Mouse (Mus musculus) spleen, postnatal 36 days (tissue): Measurements from ENCODE around the gene Arhgef25.
"Not testable (repeated sequence)": the region's sequence is repeated elsewhere in the genome, so short reads cannot be mapped to it uniquely, and the experiment has no call there.

ENCODE experiments used
- DNase-seq, 2 experiments: peaks; one replicate each; pipeline ENCODE4 v3.0.0; 2022; ENCODE audit warnings: low spot score in 2 of 2, mixed read lengths in 1 of 2

The Arhgef25 gene

DNA sequence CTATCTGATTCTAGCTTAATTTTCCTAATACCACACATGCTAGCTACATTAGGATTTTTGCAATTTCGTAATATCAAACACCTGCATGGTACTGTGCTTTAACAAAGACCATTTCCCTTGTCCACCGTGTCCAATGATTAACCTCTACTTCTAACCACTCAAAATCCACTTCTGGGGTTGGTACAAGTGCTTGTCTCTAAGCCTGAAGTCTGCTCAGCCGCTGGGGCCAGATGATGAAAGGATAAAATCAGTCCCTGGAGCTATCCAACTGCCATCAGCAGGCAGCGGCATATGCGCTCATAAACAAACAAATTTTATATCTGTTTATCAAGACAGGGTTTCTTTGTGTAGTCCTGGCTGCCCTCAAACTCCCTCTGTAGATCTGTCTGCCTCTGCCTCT, 14.7 kb upstream of the Arhgef25 start:
- DNase-seq, result no peak

GRCm38 (mm10) chr10:127203106-127203505, 13.2 kb upstream of the Arhgef25 start:
- no peak for DNase-seq

GRCm38 (mm10) chr10:127200279-127200678, 10.4 kb upstream of the Arhgef25 start:
- no peak for DNase-seq

DNA sequence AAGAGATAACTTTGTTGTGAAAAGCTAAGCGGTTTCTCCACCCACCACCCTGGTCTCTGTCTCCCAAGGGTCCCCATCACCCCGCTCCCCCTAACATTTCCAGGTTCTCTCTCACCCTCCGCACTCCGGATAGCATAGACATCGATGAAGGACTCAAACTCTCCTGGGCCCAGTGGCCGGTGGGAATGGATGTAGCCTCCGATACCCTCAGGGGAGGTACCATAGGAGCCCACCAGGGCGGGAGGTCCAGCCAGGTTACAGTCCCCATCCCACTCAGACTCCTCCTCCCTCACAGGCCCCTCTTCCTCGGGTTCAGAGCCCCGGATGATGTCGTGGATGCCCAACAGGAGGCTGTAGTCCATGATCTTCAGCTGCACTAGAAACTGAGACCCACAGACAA, 9.6 kb upstream of the Arhgef25 start:
- DNase-seq, result no peak

DNA sequence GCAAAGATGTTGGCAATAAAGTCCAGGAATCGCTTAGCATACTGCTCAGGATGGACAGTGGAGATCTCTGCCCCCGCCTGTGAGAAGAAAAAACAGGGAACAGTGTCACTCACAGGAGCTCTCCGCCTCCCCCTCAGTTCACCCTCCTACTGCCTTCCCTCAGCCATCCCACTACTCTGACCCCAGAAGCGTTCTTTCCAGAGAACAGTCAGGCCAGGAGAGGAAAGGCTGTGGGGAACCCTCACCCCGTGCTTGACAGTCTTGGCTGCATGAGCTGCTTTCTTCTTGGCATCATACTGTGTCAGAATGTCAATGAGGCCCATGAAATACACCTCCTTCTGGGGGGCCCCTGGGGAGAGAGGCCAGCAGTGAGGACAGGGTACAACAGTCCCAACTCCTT, 9.2 kb upstream of the Arhgef25 start:
- DNase-seq, result no peak

DNA sequence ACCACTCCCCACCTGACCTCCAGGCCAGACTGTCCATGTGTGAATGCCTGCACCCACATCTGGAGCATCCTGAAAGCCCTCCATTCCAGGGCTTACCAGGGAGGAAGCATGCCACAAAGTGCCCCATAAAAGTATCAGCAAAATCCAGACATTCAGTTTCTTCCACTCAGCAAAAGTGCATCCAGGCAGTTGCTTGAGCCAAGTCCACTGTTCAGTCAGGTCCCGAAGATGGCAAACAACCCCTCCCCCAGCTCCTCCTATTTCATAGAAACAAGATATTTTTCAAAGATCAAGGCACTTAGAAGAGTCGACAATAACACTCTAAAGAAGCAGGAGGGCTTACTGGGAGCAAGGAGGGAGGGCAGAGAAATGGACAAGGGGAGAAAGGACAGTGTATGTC, 8.6 kb upstream of the Arhgef25 start:
- DNase-seq, result no peak

DNA sequence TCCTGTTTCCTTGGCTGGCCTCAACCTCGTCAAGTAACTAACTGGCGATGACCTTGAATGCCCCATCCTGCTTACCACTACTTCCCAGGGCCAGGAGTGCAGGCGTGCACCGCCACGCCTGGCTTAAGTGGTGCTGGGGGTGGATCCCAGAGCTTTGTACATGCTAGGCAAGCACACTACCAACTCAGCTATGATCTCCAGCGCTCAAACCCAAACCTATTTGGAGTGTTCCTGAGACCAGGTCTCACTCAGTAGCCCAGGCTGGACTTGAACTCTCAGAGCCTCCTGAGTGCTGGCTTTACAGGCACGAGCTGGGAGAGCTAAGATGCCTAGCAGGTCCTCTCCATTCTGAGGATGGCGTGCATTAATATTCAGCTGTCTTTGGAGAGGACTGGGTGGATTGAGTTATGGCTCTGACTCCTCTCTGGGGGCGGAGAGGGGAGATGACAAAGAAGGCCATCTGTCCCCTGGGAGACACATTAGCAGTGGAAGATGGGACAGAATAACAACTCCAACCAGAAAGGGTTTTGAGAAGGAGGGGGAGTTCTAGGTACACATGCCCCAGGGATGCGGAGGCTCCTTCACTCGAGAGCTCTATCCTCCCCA, 7.7 kb upstream of the Arhgef25 start:
- no peak for DNase-seq

DNA sequence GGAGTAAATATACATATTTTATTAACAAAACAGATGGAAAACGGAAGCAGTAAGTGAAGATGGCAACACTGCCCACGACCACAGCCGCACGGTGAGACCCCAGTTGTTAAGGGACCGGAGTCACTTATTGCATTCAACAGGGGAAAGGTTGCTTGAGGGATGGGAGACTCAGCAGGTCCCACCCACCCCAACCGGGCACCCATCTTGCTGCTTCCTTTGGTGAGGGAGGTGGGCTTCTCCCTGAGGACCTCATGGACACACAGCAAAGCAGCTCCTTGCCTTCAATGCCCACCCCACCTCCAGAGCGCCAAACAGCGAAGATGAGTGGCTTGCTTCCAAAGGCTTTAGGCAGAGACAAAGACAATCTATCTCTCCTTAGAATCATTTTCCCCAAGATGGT, 7.2 kb upstream of the Arhgef25 start:
- no peak for DNase-seq

- DNase-seq, result no peak
Observed at GRCm38 (mm10) chr10:127196392-127196791, 6.5 kb upstream of the Arhgef25 start.

DNA sequence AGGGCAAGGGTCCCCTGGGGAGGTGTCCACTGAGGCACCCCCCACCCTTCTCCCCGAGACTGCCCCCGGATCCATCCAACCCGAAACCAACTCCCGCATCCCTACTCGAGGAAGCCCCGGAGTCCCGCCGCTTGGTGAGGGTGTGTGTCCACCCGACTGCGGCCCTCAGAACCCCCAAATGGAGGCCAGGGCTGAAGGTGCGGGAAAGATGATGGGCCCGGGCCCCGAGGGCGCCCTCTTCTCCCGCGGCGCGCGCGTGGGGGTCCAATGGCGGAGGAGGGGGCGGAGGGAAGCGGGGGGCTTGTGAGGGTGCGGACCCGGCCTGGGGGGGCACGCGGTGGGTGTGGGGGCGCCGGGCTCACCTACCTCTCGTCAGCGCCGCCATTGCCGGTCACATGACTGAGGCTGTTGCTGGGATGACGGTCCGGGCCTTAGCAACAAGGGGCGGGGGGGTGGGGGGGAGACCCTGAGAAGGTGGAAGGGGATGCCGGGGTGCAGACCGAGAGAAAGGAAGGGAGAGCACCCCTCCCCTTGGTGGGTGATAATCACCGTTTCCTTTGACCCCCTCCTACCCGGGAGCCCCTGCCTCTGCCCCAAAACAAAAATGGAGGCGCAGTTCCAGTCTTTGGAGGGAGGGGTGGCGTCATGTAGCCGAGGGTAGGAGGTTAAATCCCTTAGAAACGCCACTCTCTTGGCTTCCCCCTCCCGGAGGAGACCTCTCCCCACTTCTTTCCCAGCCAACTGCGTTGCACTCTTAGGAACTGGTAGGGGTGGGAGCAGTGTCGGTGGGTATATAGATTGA, 5.6 kb upstream of the Arhgef25 start, which contains the start of gene Dtx3:
TSS of gene Dtx3 (minus strand) at position 401 of the 802 bp plus-strand sequence.
- no peak for DNase-seq

GRCm38 (mm10) chr10:127194428-127195327, 4.8 kb upstream of the Arhgef25 start:
- no peak for DNase-seq

- no peak for DNase-seq
Observed at GRCm38 (mm10) chr10:127193011-127193410, 3.1 kb upstream of the Arhgef25 start.

- DNase-seq, result not testable (repeated sequence)
Observed at GRCm38 (mm10) chr10:127192057-127192328, 2.1 kb upstream of the Arhgef25 start.

DNA sequence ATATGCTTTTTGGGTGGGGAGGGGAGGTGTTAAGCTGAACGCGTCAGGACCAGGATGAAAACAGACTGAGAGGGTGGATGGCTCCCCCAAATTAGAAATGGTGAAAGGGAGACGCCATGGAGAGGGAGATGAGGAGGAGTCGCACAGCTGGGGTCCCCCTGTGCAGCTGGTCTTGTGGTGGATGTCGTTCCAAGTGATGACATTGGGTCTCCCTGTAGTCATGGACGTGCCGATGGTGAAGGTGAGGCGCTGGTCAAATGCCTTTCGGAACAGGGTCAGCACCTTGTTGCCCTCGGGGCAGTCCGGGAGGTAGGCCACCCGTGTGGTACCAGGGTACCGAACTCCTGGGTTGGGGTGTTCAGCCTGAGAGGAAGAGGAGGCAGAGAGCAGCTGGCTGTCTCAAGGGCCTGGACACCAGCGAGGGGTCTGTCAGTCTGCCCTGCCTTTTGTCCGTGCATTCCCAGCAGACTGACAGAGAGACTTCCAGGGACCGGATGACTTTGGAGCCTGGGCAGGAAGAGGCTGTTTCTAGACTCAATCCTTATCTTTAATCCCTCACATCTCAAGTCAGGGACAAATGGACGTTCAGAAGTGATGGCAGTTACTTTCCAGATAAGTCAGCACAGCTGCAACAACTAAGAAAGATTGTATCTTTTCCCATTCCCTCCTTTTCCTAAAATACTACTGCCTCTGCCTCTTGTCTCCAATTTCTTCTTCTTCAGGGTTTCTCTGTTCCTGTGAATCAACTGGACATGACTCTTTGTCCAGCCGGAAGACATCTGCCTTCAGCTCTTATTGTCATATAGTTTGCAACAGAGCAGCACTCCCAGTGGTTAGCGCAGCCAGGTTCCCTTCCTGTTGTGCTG, 1.5 kb upstream of the Arhgef25 start:
- DNase-seq, result no peak

GRCm38 (mm10) chr10:127190398-127191190, 711 bp upstream of the Arhgef25 start:
- no peak for DNase-seq

DNA sequence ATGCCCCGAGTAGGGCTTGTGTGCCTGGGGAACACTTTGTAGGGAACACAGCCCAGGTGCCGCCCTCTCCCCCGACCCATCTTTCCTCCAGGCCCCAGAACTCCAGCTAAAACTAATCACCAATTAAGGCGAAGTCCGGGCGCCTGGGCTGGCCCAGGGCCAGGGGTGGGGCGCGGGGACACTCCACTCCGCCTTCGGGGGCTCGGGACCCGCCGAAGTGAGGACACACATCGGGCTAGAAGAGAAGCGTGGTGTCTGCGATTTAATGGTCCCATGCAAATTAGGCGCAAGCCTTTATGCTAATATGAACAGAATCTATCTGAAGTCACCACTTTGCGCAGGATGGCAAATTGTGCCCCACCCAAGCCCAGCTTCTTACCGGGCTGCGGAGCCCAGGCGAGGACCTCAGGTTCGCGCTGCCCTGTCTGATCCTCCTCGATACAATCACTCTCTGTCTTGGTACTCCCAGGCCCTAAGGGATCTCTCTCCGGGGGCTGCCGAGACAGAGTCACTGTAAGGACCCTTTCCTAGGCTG, 700 bp downstream of the Arhgef25 start:
- no peak for DNase-seq

DNA sequence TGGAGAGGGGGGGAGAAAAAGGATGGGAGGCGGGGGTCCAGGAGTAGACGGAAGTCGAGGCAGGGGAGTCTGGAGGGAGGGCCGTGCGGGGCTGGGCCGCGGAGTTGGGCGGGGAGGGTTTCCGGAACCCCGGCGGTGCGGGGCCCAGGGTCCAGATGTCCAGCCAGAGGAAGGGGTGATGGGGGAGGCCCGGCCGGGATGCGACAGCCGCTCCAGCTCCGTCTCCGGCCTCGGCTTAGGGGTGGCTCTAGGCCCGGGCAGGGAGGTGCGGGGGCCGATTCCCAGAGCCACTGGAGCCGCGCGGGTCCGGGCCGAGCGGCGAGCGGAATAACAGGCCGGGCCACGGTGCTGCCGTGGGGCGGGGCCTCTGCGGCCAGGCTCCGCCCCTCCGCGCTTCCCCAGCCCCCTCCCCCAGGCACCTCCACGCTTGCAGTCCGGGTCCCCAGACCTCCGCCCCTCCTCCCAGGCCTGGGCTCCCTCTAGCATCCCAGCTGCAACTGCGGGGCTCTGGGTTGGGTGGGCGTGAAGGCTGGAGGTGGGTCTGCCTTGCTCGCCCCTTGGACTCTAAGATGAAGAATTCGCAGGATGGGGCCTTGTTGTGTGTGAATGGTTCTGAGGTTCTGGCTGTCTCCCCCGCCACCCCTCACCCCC, 1.3 kb downstream of the Arhgef25 start:
- no peak for DNase-seq

DNA sequence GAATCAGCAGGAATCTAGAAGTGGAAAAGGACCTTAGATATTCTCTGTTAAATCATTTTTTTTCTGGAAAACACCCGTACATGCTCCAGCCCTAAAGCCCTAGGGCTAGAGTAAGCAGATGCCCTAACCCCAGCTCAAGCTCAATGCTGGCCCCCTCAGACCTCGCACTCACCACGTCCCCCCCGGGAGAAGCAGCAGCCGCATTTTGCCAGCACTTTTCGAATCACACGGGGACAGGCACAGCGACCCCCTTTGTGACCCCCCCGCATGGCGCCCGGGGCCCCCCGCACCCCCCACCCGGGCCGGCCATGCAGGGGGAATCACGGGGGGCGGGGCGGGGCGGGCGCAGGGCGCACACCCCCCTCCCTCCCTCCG, 1.8 kb downstream of the Arhgef25 start:
- DNase-seq, result no peak

DNA sequence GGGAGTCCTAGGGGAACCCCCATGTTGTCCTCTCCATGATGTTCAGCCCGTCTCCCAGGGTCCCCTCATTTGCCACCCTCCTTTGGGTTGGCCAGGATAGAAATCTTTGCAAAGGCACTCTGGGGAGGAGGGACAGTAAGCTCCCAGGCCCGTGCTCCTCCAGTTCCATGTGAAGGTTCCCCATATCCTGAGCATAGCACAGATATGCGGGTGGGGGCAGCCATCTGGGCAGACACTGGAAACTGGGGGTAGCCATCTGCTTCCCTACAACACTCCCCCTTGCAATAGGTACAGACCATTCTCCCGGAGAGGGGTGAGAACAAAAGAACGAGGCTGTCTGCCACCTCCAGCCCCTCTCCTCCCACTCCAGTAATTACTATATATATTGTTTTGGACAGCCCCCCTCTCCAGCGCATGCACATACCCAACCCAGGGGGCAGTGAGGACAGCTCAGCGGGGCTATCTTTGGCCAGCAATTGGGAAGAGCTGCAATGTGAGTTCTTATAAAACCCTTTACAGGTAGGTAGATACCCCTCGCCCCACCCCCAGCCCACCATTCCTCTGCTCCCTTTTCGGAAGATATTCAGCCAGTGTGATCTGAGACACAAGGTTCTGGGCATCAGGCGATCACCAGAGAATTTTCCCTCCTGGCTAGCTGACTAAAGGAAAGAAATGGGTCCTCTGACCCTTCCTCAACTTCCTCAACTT, 2.4 kb downstream of the Arhgef25 start:
- DNase-seq, result no peak
